Mouse (Mus musculus) MEL (cell line): ENCODE measurements around the gene Nxnl1. TPM values are rescaled to one million over a fixed set of nuclear protein-coding genes. Genes with fewer than 3 reads are reported as not detected.

Experiments used
- DNase-seq: peaks from one replicate; pipeline ENCODE4 v3.0.0; 2011; ENCODE audit warnings: low read depth, low spot score
- H3K27ac ChIP-seq: 2 replicates; pipeline ENCODE4 v1.5.1; 2012; ENCODE audit warnings: low read depth, mild to moderate bottlenecking, control low read depth, low read length, moderate library complexity; ENCODE audit not compliant: control insufficient read depth
- H3K27me3 ChIP-seq, 2 experiments: fragments of 150-350 bp in 1 of 2; sonication (generic) in 1 of 2; 2 replicates each; pipeline ENCODE4 v1.6.1; 2012; ENCODE audit warnings: low read length in 2 of 2, mild to moderate bottlenecking in 2 of 2, improper control_type of control experiment in 1 of 2, moderate library complexity in 1 of 2; ENCODE audit not compliant: insufficient read depth in 2 of 2, control insufficient read depth in 1 of 2
- H3K36me3 ChIP-seq, 2 experiments: 2 replicates each; pipeline ENCODE4 v1.6.1; 2012 to 2014; ENCODE audit warnings: low read length in 2 of 2, improper control_type of control experiment in 1 of 2, inconsistent platforms in 1 of 2, mild to moderate bottlenecking in 1 of 2; ENCODE audit not compliant: insufficient read depth in 2 of 2, control insufficient read depth in 1 of 2
- H3K4me1 ChIP-seq, 2 experiments: fragments of 150-350 bp in 1 of 2; sonication (generic) in 1 of 2; 2 replicates each; pipeline ENCODE4 v1.6.1; 2012; ENCODE audit warnings: low read length in 2 of 2, improper control_type of control experiment in 1 of 2, mild to moderate bottlenecking in 1 of 2; ENCODE audit not compliant: insufficient read depth in 2 of 2, control insufficient read depth in 1 of 2
- H3K4me3 ChIP-seq, 2 experiments: fragments of 150-350 bp in 1 of 2; sonication (generic) in 1 of 2; 2 replicates each; pipeline ENCODE4 v1.5.1; 2012; ENCODE audit warnings: low read depth in 2 of 2, low read length in 2 of 2, mild to moderate bottlenecking in 2 of 2, moderate library complexity in 2 of 2, control low read depth in 1 of 2, improper control_type of control experiment in 1 of 2; ENCODE audit not compliant: control insufficient read depth in 1 of 2, insufficient read depth in 1 of 2
- H3K79me2 ChIP-seq: 2 replicates; pipeline ENCODE4 v1.6.1; 2012; ENCODE audit warnings: mild to moderate bottlenecking, low read length, moderate library complexity; ENCODE audit not compliant: control insufficient read depth, poor library complexity, insufficient read depth
- H3K9ac ChIP-seq: 2 replicates; pipeline ENCODE4 v1.6.1; 2012; ENCODE audit warnings: low read depth, mild to moderate bottlenecking, control low read depth, low read length, moderate library complexity; ENCODE audit not compliant: control insufficient read depth, poor library complexity, severe bottlenecking
- H3K9me3 ChIP-seq: fragments of 150-350 bp; sonication (generic); replicated peaks from 2 replicates; pipeline ENCODE4 v1.6.1; 2012; ENCODE audit warnings: mild to moderate bottlenecking, low read length, improper control_type of control experiment, moderate library complexity; ENCODE audit not compliant: insufficient read depth
- CHD1 ChIP-seq: IDR thresholded peaks from 2 replicates; pipeline ENCODE4 v1.6.1; 2012; ENCODE audit warnings: low read depth, mild to moderate bottlenecking, inconsistent platforms, low read length, improper control_type of control experiment
- MAX ChIP-seq: IDR thresholded peaks from 2 replicates; pipeline ENCODE4 v1.6.1; 2011; ENCODE audit warnings: low read length, improper control_type of control experiment
- MXI1 ChIP-seq: IDR thresholded peaks from 2 replicates; pipeline ENCODE4 v1.6.1; 2011; ENCODE audit warnings: mild to moderate bottlenecking, low read depth, low read length, improper control_type of control experiment
- MYB ChIP-seq: IDR thresholded peaks from 2 replicates; pipeline ENCODE4 v1.6.1; 2011; ENCODE audit warnings: mild to moderate bottlenecking, low read depth, low read length, improper control_type of control experiment
- POLR2A ChIP-seq, 2 experiments: IDR thresholded peaks; 2 replicates each; pipeline ENCODE4 v1.6.1; 2011 to 2012; ENCODE audit warnings: low read length in 2 of 2, mild to moderate bottlenecking in 2 of 2, control low read depth in 1 of 2, improper control_type of control experiment in 1 of 2, low read depth in 1 of 2, moderate library complexity in 1 of 2; ENCODE audit not compliant: control insufficient read depth in 1 of 2, insufficient read depth in 1 of 2, poor library complexity in 1 of 2
- RAD21 ChIP-seq: IDR thresholded peaks from 2 replicates; pipeline ENCODE4 v1.6.1; 2011; ENCODE audit warnings: mild to moderate bottlenecking, low read depth, low read length, improper control_type of control experiment
- RCOR1 ChIP-seq: IDR thresholded peaks from 2 replicates; pipeline ENCODE4 v1.6.1; 2012; ENCODE audit warnings: low read depth, mild to moderate bottlenecking, inconsistent platforms, low read length, improper control_type of control experiment
- SMC3 ChIP-seq: IDR thresholded peaks from 2 replicates; pipeline ENCODE4 v1.6.1; 2011; ENCODE audit warnings: low read depth, low read length, improper control_type of control experiment
- USF1 ChIP-seq: IDR thresholded peaks from 2 replicates; pipeline ENCODE4 v1.6.1; 2014; ENCODE audit warnings: low read depth, mild to moderate bottlenecking, inconsistent platforms, low read length, improper control_type of control experiment, moderate library complexity
- polyA plus RNA-seq, 2 experiments: library from polyadenylated mRNA; stranded (reverse) in 1 of 2; unstranded in 1 of 2; fragments of >175 nt in 1 of 2; fragments of >200 nt in 1 of 2; gene quantifications; 2 replicates each; pipeline versions ENCODE4 v1.2.1 to v1.2.4; 2012; ENCODE audit warnings: low replicate concordance in 2 of 2, low read depth in 1 of 2; ENCODE audit not compliant: insufficient read length in 2 of 2, insufficient read depth in 1 of 2, missing spikeins in 1 of 2
- total RNA-seq: library from RNA; depleted of rRNA; stranded (reverse); fragments of 300-350 nt; gene quantifications from 2 replicates; pipeline ENCODE4 v1.2.3, GENCODE M21; 2012

Gene Nxnl1
- total and polyA plus RNA-seq, 3 experiments = 0.04 to 1.2 TPM; not detected in 1

- no peak overlapping the region for H3K27ac ChIP-seq
- TF ChIP-seq MYB (no peak), USF1 (peak; percentile 66; the same call in 1 of the 2 replicates), MAX (peak; percentile 57; the same call in 1 of the 2 replicates)
- no peaks in the 10 kb centered on the region for H3K36me3 ChIP-seq
- no peaks in the 10 kb centered on the region for H3K79me2 ChIP-seq
- H3K27me3 ChIP-seq = no peaks in the 10 kb centered on the region; a peak in 2 of 4 replicates
- peak overlapping the region; percentile 37 to 52 for H3K4me3 ChIP-seq
- peak overlapping the region; percentile 41 for H3K9ac ChIP-seq
- H3K9me3 ChIP-seq = no peaks in the 10 kb centered on the region
- DNase-seq = peak; percentile 83
- no peaks in the 10 kb centered on the region; a peak in 1 of 4 replicates for H3K4me1 ChIP-seq
Observed at GRCm38 (mm10) chr8:71570291-71570954, 4.0 kb upstream of the Nxnl1 start.

- Histone ChIP-seq H3K4me1 (no peaks in the 10 kb centered on the region; a peak in 1 of 4 replicates), H3K36me3 (no peaks in the 10 kb centered on the region), H3K9ac (no peak overlapping the region), H3K4me3 (no peak overlapping the region), H3K9me3 (no peaks in the 10 kb centered on the region), H3K79me2 (no peaks in the 10 kb centered on the region), H3K27me3 (no peaks in the 10 kb centered on the region; a peak in 2 of 4 replicates), H3K27ac (no peak overlapping the region)
- TF ChIP-seq SMC3 (no peak), POLR2A (IDR thresholded peaks at IDR 0.05; ENCODE audit: control insufficient read depth in 1 of 2, insufficient read depth in 1 of 2, low read depth in 1 of 2, low read length in 2 of 2, poor library complexity in 1 of 2) (0 out of 4 replicates have a peak, but pooled peaks of 1 of the 2 experiments have one; percentile 25)
- DNase-seq = no peak
Observed at GRCm38 (mm10) chr8:71569366-71570290, 3.2 kb upstream of the Nxnl1 start.

GRCm38 (mm10) chr8:71568941-71569340 lies 2.5 kb upstream of the Nxnl1 start:
- Histone ChIP-seq H3K4me1 (no peaks in the 10 kb centered on the region; a peak in 1 of 4 replicates), H3K27me3 (no peaks in the 10 kb centered on the region; a peak in 1 of 4 replicates), H3K4me3 (no peak overlapping the region), H3K9me3 (no peaks in the 10 kb centered on the region), H3K79me2 (no peaks in the 10 kb centered on the region), H3K27ac (no peak overlapping the region), H3K36me3 (no peaks in the 10 kb centered on the region), H3K9ac (no peak overlapping the region)
- DNase-seq = no peak
- no peak for TF ChIP-seq RAD21
- TF ChIP-seq CHD1 = no peak
- TF ChIP-seq SMC3 = no peak
- no peak for TF ChIP-seq MXI1
- no peak for TF ChIP-seq RCOR1
